Mouse (Mus musculus) thymus, postnatal 14 days (tissue): ENCODE measurements around the gene 3830406C13Rik.

ENCODE experiments used
- DNase-seq: peaks from one replicate; pipeline ENCODE4 v3.0.0; 2021

Gene 3830406C13Rik

GRCm38 (mm10) chr14:12343451-12343941, 59.5 kb downstream of the 3830406C13Rik start:
- no peak for DNase-seq

- no peak for DNase-seq
These were observed 60.2 kb downstream of the 3830406C13Rik start for GRCm38 (mm10) chr14:12344061-12344745.

GRCm38 (mm10) chr14:12344746-12345240, 60.8 kb downstream of the 3830406C13Rik start:
- DNase-seq: no peak

GRCm38 (mm10) chr14:12345241-12345921, 61.4 kb downstream of the 3830406C13Rik start:
- no peak for DNase-seq

- no peak for DNase-seq
These were observed 62.3 kb downstream of the 3830406C13Rik start for GRCm38 (mm10) chr14:12346011-12346864.

- DNase-seq: no peak
These were observed 63.1 kb downstream of the 3830406C13Rik start for GRCm38 (mm10) chr14:12346865-12347600.

GRCm38 (mm10) chr14:12348089-12348488, 64.1 kb downstream of the 3830406C13Rik start, which contains the start of gene Fezf2:
Gene Fezf2, minus strand, starts transcription at chr14:12348189.
- no peak for DNase-seq

GRCm38 (mm10) chr14:12349334-12350090, 65.5 kb downstream of the 3830406C13Rik start:
- no peak for DNase-seq

GRCm38 (mm10) chr14:12350271-12350916, 66.4 kb downstream of the 3830406C13Rik start:
- no peak for DNase-seq
